Mouse (Mus musculus) cerebral cortex, adult 2 months (tissue): ENCODE data around the gene Dnmt3a.

Experiments
- WGBS: fragments of 180-500 bp; shearing (Covaris S2); methylation state at CpG from one replicate; pipeline ENCODE4 v1.1.7; 2018; 5-methylcytosine and 5-hydroxymethylcytosine counted together

The Dnmt3a gene

GRCm38 (mm10) chr12:3819899-3820298 is 14.1 kb downstream of the Dnmt3a start:
- 59% methylated on average over 4 of the region's 4 CpGs for WGBS

- 13% methylated on average over 5 of the region's 5 CpGs for WGBS
Measured at GRCm38 (mm10) chr12:3823408-3823807, 17.6 kb downstream of the Dnmt3a start.

GRCm38 (mm10) chr12:3824906-3825713 is 19.3 kb downstream of the Dnmt3a start:
- WGBS, result 36% methylated on average over 5 of the region's 5 CpGs

- 46% methylated on average over 12 of the region's 12 CpGs for WGBS
Measured at GRCm38 (mm10) chr12:3825714-3826080, 19.9 kb downstream of the Dnmt3a start.

- WGBS, result 76% methylated on average over 5 of the region's 5 CpGs
Measured at GRCm38 (mm10) chr12:3827771-3828170, 22.0 kb downstream of the Dnmt3a start.

GRCm38 (mm10) chr12:3833059-3833760 is 27.4 kb downstream of the Dnmt3a start:
- 35% methylated on average over 7 of the region's 7 CpGs for WGBS

GRCm38 (mm10) chr12:3833851-3834273 is 28.1 kb downstream of the Dnmt3a start:
- WGBS, result 4% methylated on average over 8 of the region's 8 CpGs

GRCm38 (mm10) chr12:3834373-3835314 is 28.8 kb downstream of the Dnmt3a start:
- WGBS, result 16% methylated on average over 21 of the region's 21 CpGs

- WGBS, result 37% methylated on average over 2 of the region's 2 CpGs
Measured at GRCm38 (mm10) chr12:3835576-3835975, 29.8 kb downstream of the Dnmt3a start.

GRCm38 (mm10) chr12:3837081-3837832 is 31.4 kb downstream of the Dnmt3a start:
- 47% methylated on average over 9 of the region's 9 CpGs for WGBS

GRCm38 (mm10) chr12:3838009-3838408 is 32.2 kb downstream of the Dnmt3a start:
- 60% methylated on average over 4 of the region's 4 CpGs for WGBS

GRCm38 (mm10) chr12:3839662-3840061 is 33.9 kb downstream of the Dnmt3a start:
- 97% methylated on average over 1 of the region's 1 CpGs for WGBS

- WGBS, result 28% methylated on average over 4 of the region's 4 CpGs
Measured at GRCm38 (mm10) chr12:3841121-3841520, 35.3 kb downstream of the Dnmt3a start.

- WGBS, result 47% methylated on average over 6 of the region's 6 CpGs
Measured at GRCm38 (mm10) chr12:3842843-3843242, 37.0 kb downstream of the Dnmt3a start.

GRCm38 (mm10) chr12:3843371-3843861 is 37.6 kb downstream of the Dnmt3a start:
- 19% methylated on average over 7 of the region's 7 CpGs for whole genome bisulfite sequencing

- WGBS, result 50% methylated on average over 7 of the region's 7 CpGs
Measured at GRCm38 (mm10) chr12:3843918-3844317, 38.1 kb downstream of the Dnmt3a start.

- WGBS, result 61% methylated on average over 5 of the region's 5 CpGs
Measured at GRCm38 (mm10) chr12:3844335-3844734, 38.5 kb downstream of the Dnmt3a start.

- WGBS, result 91% methylated on average over 13 of the region's 13 CpGs
Measured at GRCm38 (mm10) chr12:3849481-3849880, 43.7 kb downstream of the Dnmt3a start.

- WGBS, result 64% methylated on average over 5 of the region's 5 CpGs
Measured at GRCm38 (mm10) chr12:3850165-3850564, 44.4 kb downstream of the Dnmt3a start.

- WGBS, result 82% methylated on average over 6 of the region's 6 CpGs
Measured at GRCm38 (mm10) chr12:3850731-3851130, 44.9 kb downstream of the Dnmt3a start.

GRCm38 (mm10) chr12:3851179-3851578 is 45.4 kb downstream of the Dnmt3a start:
- WGBS, result 83% methylated on average over 4 of the region's 4 CpGs
